25 mouse cellular contexts compared by ENCODE assay signal in genomic region chr1:178734576-178734975, GRCm38 (mm10).
"Had no signal": no experiment of that assay in that cellular context is flagged by ENCODE, and none has a peak within 500 bp of the region (broad histone marks: within the 10 kb centered on the region; RNA-seq: fewer than 3 reads in every experiment).

No protein-coding gene starts in this region.

- H3K36me3 ChIP-seq: hindbrain, embryonic 10.5 days; hindbrain, embryonic 12.5 days; intestine, embryonic 15.5 days; limb, embryonic 15.5 days had no signal

- ATAC-seq: hindbrain, embryonic 16.5 days; inflammation-experienced regulatory T-cells, adult 6 months; intestine, embryonic 15.5 days; intestine, postnatal 0 days had no signal

- H3K4me3 ChIP-seq: gastrocnemius, adult 2 months; hindbrain, embryonic 10.5 days; hindbrain, embryonic 12.5 days; intestine, embryonic 15.5 days; layer of hippocampus, adult 2 months; left cerebral cortex, adult 2 months; limb, embryonic 13.5 days; limb, embryonic 15.5 days had no signal

- DNase-seq: gastrocnemius, adult 2 months; gastrocnemius, postnatal 10 days; gastrocnemius, postnatal 25 days; heart, adult 18-20 months; heart, postnatal 10 days; heart, postnatal 4 days; kidney, adult 18-20 months; kidney, adult 8-10 months; kidney, postnatal 10 days; kidney, postnatal 25 days; left cerebral cortex, postnatal 4 days had no signal

- H3K4me2 ChIP-seq: heart, embryonic 11.5 days; hindbrain, embryonic 12.5 days; hindbrain, embryonic 14.5 days; intestine, embryonic 15.5 days; limb, embryonic 13.5 days; limb, embryonic 15.5 days; liver, embryonic 11.5 days had no signal

- H3K9ac ChIP-seq: hindbrain, embryonic 12.5 days; hindbrain, embryonic 14.5 days; intestine, embryonic 15.5 days; limb, embryonic 13.5 days; limb, embryonic 15.5 days; liver, embryonic 14.5 days had no signal

- H3K27ac ChIP-seq: gastrocnemius, adult 2 months; hindbrain, embryonic 10.5 days; hindbrain, embryonic 12.5 days; hindbrain, embryonic 14.5 days; intestine, embryonic 15.5 days; layer of hippocampus, adult 2 months; left cerebral cortex, adult 2 months; limb, embryonic 13.5 days; limb, embryonic 15.5 days; liver, embryonic 14.5 days had no signal

- H3K4me1 ChIP-seq: hindbrain, embryonic 10.5 days; hindbrain, embryonic 12.5 days; intestine, embryonic 15.5 days had no signal

- H3K9me3 ChIP-seq: hindbrain, embryonic 12.5 days; intestine, embryonic 15.5 days; limb, embryonic 15.5 days had no signal

- H3K27me3 ChIP-seq: hindbrain, embryonic 12.5 days; intestine, embryonic 15.5 days had no signal
